Mouse (Mus musculus) bone marrow, adult 2 months (tissue): ENCODE results near the gene Immp2l. TPM values are rescaled to one million over a fixed set of nuclear protein-coding genes. Genes with fewer than 3 reads are reported as not detected.

Source experiments
- H3K27ac ChIP-seq: fragments of 200-500 bp; 2 replicates; pipeline ENCODE4 v1.5.1; 2012; ENCODE audit warnings: low read depth, mild to moderate bottlenecking, control low read depth, inconsistent platforms, low read length; ENCODE audit not compliant: control insufficient read depth, poor library complexity, insufficient read depth
- H3K4me1 ChIP-seq: fragments of 200-500 bp; 2 replicates; pipeline ENCODE4 v1.6.1; 2011; ENCODE audit warnings: low read length; ENCODE audit not compliant: control insufficient read depth, insufficient read depth
- H3K4me3 ChIP-seq: fragments of 200-500 bp; replicated peaks from 2 replicates; pipeline ENCODE3; 2011; ENCODE audit warnings: mild to moderate bottlenecking, low read depth, low read length, control low read depth; ENCODE audit not compliant: control insufficient read depth
- CTCF ChIP-seq: fragments of 200-500 bp; IDR thresholded peaks from 2 replicates; pipeline ENCODE4 v1.5.1; 2011; ENCODE audit warnings: low read length, control low read depth; ENCODE audit not compliant: control insufficient read depth, insufficient read depth
- POLR2A ChIP-seq: fragments of 200-500 bp; IDR thresholded peaks from 2 replicates; pipeline ENCODE4 v1.6.1; 2011; ENCODE audit warnings: low read depth, mild to moderate bottlenecking, control low read depth, low read length, borderline replicate concordance; ENCODE audit not compliant: control insufficient read depth
- WGBS: fragments of 180-500 bp; shearing (Covaris S2); methylation state at CpG from one replicate; pipeline ENCODE4 v1.1.7; 2018; 5-methylcytosine and 5-hydroxymethylcytosine counted together
- polyA plus RNA-seq: library from polyadenylated mRNA; stranded (reverse); fragments of >200 nt; gene quantifications from 2 replicates; pipeline ENCODE4 v1.2.4, GENCODE M21; 2011; ENCODE audit warnings: low replicate concordance; ENCODE audit not compliant: missing spikeins, insufficient read depth, insufficient read length

The Immp2l gene
- polyA plus RNA-seq, 1 experiment, result not detected

- H3K27ac ChIP-seq, result no peak overlapping the region
- TF ChIP-seq CTCF (no peak), POLR2A (no peak)
- WGBS, result 79% methylated on average over 4 of the region's 4 CpGs
- H3K4me1 ChIP-seq, result no peaks in the 10 kb centered on the region
- no peak overlapping the region for H3K4me3 ChIP-seq
Measured at GRCm38 (mm10) chr12:41224538-41224937, 200.6 kb downstream of the Immp2l start.

GRCm38 (mm10) chr12:41231966-41232365 lies 208.1 kb downstream of the Immp2l start:
- TF ChIP-seq CTCF (no peak), POLR2A (no peak)
- no peak overlapping the region for H3K4me3 ChIP-seq
- H3K27ac ChIP-seq, result no peak overlapping the region
- H3K4me1 ChIP-seq, result no peaks in the 10 kb centered on the region
- 24% methylated on average over 2 of the region's 2 CpGs for WGBS

DNA sequence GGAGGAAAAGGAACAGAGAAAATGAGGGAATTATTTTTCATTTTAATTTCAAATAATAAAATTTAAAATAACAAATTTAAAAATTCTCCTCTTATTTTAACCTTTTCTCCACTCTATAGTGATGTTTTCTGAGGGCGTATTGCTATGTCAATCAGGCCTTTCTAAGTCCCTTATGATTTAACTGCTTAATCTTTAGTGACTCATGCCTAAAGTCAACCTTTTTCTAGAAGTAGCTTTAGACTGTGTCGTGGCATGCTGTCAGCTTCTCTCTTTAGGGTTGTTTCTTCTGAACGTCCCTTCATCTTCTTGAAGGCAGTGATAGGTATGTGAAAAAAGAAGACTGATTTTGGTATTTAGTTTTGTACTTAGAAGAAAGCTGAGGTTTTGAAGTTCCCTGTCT lies 214.0 kb downstream of the Immp2l start:
- no peaks in the 10 kb centered on the region for H3K4me1 ChIP-seq
- TF ChIP-seq CTCF (no peak), POLR2A (no peak)
- no peak overlapping the region for H3K27ac ChIP-seq
- 80% methylated on average over 3 of the region's 3 CpGs for WGBS
- no peak overlapping the region for H3K4me3 ChIP-seq

DNA sequence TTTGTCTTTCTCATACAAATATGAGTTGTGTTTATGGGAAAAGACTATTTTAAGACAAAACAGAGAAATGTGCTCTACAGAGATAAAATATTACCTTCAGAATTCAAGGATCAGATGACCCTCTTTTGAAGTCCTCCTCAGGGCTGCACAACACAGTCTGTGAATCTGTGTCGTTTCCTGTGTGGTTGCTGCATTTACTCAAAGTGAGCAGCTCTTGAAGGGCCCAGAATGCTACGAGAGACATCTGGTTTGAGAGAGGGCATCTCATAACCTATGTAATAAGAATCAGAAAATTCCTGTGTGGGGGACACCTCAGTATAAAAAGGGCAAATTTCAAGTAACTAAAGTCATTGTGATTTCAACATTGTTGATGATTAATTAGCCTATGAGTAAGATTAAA lies 217.3 kb downstream of the Immp2l start:
- Histone ChIP-seq H3K27ac (no peak overlapping the region), H3K4me1 (no peaks in the 10 kb centered on the region), H3K4me3 (no peak overlapping the region)
- WGBS, result 46% methylated on average over 2 of the region's 2 CpGs
- no peak for TF ChIP-seq POLR2A

- no peak overlapping the region for H3K27ac ChIP-seq
- no peaks in the 10 kb centered on the region for H3K4me1 ChIP-seq
- TF ChIP-seq CTCF, result no peak
- H3K4me3 ChIP-seq, result no peak overlapping the region
- 86% methylated on average over 1 of the region's 1 CpGs for WGBS
Measured at GRCm38 (mm10) chr12:41248254-41248653, 224.4 kb downstream of the Immp2l start.

GRCm38 (mm10) chr12:41250123-41250522 lies 226.2 kb downstream of the Immp2l start:
- 67% methylated on average over 3 of the region's 3 CpGs for WGBS
- H3K4me1 ChIP-seq, result no peaks in the 10 kb centered on the region
- no peak for TF ChIP-seq POLR2A
- no peak for TF ChIP-seq CTCF
- no peak overlapping the region for H3K4me3 ChIP-seq
- no peak overlapping the region for H3K27ac ChIP-seq

- Histone ChIP-seq H3K4me1 (no peaks in the 10 kb centered on the region), H3K27ac (no peak overlapping the region), H3K4me3 (no peak overlapping the region)
- WGBS, result 80% methylated on average over 2 of the region's 2 CpGs
- TF ChIP-seq CTCF (no peak), POLR2A (no peak)
Measured at GRCm38 (mm10) chr12:41257905-41258304, 234.0 kb downstream of the Immp2l start.

DNA sequence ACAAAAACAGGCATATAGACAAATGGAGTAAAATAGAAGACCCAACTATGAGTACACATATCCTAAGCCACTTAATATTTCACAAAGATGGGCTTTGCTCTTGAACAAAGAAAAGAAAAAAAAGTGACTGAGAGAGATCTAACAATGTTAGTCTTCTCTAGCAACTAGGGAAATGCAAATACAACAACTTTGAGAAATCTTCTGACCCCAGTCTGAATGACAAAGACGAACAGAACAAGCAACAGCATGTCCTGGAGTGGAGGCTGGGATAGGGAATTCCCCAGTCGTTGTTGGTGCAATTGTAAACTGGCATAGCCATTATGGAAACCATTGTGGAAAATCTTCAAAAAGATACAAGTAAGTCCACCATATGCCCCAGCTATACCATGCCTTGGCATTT lies 235.7 kb downstream of the Immp2l start:
- no peak overlapping the region for H3K4me3 ChIP-seq
- no peak for TF ChIP-seq POLR2A
- TF ChIP-seq CTCF, result no peak
- H3K27ac ChIP-seq, result no peak overlapping the region
- 69% methylated on average over 2 of the region's 2 CpGs for WGBS
- no peaks in the 10 kb centered on the region for H3K4me1 ChIP-seq

DNA sequence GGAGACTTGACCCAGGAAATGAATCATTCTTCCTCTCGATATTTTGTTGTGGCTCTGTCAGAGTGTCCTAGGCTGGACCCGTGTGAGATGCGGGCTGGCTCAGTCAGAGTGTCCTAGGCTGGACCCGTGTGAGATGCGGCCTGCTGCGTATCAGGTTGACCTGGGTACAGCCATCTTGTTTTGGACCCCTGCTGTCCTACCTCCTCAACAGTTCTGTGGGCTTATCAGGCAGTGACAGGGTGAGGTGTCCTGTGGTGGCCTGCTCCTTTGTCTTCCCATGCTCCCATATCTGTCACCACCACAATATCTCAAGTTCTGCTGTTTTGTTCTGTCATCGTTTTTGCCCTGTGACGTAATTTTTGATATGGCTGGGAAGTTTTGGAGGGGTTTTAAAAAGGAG lies 250.2 kb downstream of the Immp2l start:
- no peaks in the 10 kb centered on the region for H3K4me1 ChIP-seq
- 83% methylated on average over 8 of the region's 8 CpGs for WGBS

More for the DNA sequence above, 250.2 kb downstream of the Immp2l start:
- Histone ChIP-seq H3K4me3 (no peak overlapping the region), H3K27ac (no peak overlapping the region)
- TF ChIP-seq CTCF (no peak), POLR2A (no peak)
